Mouse (Mus musculus) urinary bladder, postnatal 14 days (tissue): ENCODE results near the gene Olfr978.
"Not testable (repeated sequence)": the region's sequence is repeated elsewhere in the genome, so short reads cannot be mapped to it uniquely, and the experiment has no call there.

ENCODE experiments used
- DNase-seq: peaks from one replicate; pipeline ENCODE4 v3.0.0; 2021; ENCODE audit warnings: low spot score

The Olfr978 gene

DNA sequence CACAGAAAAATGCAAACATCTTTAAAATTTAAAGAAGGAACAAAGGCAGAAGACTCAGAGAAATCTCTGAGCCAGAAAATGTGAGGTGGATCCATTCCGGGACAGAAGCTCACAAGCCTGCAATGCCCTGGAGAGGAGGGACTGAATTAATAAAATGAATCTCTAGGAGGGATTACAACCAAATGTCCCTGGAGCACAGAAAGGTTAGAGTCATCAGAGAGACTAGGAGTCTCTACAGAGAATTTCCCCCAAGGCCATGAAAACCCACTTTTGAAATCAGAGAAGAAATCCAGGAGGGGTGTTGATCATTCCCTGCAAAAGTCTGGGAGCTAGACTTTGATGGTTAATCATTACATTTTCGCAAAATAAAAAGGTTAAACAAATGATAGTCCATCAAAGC is at the start of gene Olfr978:
Gene Olfr978 (plus strand): TSS at position 301 of the 400 bp plus-strand sequence.
- no peak for DNase-seq

DNA sequence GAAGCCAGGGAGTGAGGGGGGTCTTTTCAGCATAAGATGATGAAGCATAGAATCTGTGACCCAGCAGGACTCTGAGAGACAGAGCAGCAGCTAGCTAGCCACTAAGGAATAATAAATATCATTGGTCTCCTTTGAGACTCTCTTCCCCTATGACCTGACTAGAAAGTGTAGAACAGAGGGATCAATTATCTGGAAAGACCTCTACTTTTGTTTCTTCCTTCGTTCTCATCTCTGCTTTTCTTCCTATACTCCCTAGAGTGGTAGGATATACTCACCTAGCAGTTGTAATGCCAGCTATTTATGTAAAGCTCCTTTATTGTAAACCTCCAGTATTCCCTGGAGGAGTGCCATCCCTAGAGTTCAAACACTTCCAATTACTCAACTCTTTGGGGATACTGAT is 40.0 kb upstream of the Olfr978 start, which contains the start of gene Olfr975:
Gene Olfr975 (minus strand): TSS at position 101 of the 400 bp plus-strand sequence.
- DNase-seq: no peak

DNA sequence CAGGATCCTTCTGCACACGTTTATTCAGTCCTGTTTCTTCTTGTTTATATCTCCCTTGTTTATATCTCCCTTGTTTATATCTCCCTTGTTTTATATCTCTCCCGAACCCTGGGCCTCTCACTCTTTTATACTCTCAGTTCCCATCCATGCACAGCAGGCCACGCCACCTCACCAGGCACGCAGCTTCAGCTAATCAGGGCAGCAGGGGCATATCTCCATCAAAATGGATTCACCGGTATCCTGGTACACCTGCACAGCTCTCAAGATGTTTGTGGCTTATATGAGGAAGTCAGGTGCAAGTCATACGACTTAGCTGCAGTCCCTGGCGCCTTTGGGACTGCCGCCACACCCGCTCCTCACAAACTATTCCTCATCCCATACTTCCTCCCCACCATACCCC is 30.9 kb upstream of the Olfr978 start, which contains the start of gene Olfr976:
Gene Olfr976 (minus strand): TSS at position 101 of the 400 bp plus-strand sequence.
- DNase-seq: not testable (repeated sequence)

DNA sequence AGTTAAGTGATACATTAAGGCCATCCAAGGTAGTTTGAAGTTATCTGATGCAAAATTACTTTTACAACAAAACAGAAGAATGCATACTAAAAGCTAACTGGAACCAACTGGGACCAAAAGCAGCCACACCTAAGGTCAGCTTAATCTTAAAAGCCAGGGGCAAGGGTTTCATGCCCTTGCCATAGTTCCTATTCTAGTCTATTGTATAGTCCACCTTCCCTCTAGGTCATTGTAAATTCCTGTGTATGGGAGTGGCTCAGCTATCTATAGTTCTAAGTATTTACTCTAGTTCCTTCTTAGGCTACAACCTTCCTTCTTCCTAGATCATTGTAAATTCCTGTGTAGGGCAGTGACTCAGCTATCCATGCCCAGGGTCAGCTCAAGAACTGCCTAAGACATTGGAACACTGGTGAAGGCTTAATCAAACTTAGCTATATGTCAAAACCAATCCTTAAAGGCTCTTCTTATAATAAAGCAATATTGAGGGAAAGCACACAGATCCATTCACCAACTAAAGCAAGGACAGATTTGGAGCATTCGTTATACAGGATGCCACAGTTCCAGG is 15.2 kb upstream of the Olfr978 start:
- not testable (repeated sequence) for DNase-seq

DNA sequence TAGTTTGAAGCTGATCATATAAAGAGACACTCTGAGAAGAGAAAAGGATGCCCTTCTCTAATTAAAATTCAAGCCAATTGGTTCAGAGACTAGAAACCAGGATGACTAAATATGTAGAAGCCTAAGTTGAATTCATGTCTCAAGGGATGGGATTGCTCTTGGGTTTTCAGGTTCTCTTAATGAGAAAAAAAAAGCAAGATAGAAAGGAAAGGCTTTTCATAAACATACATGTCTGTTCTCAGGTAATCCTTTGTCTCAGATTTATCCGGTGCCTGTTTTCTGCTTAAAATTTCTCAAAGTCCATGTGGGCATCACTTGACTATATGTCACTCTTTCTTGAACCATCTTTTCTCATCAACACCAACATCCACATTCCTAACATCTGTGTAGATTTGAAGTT is 11.5 kb downstream of the Olfr978 start, which contains the start of gene Olfr979:
Gene Olfr979 (minus strand): TSS at position 101 of the 400 bp plus-strand sequence.
- no peak for DNase-seq

DNA sequence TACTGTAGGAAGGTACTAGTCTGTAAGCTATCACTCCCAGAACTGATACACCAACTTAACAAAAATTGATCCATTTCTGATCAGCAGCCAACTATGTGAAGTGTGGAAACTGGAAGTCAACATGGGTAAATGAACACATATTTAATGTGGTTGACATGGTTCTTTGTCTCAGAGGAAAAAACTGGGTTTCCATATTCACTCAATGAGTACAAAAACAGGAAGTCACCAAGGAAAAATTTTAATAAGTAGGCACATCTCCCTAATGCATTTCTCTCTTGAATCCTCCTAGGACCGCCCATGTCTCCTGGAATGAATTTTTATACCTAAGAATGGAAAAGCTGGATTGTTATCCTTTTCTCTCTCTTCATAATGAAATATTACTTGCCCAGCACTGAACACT is 17.6 kb downstream of the Olfr978 start, which contains the start of gene Olfr980:
Gene Olfr980 (minus strand): TSS at position 101 of the 400 bp plus-strand sequence.
- no peak for DNase-seq

DNA sequence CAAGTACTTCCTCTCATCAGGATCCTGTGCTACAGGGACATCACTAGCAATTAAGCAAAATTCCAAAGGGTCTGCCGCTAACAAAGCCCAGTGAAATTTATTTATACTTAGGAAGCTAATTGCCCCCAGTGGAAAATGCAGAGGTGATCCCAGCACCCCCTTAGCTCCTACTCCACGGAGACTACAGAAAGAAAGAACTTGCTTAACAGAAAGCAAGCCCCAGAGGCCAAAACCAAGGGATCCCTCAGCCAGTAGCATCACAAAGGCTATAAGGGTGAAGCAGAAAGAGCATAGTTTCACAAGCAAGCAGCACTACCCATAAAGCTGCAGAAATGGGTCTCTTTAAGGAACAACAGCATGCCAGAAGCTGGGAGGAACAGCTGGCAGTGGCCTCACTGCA is 29.3 kb downstream of the Olfr978 start, which contains the start of gene Olfr981:
Gene Olfr981 (plus strand): TSS at position 301 of the 400 bp plus-strand sequence.
- no peak for DNase-seq
